In the genomic region with DNA sequence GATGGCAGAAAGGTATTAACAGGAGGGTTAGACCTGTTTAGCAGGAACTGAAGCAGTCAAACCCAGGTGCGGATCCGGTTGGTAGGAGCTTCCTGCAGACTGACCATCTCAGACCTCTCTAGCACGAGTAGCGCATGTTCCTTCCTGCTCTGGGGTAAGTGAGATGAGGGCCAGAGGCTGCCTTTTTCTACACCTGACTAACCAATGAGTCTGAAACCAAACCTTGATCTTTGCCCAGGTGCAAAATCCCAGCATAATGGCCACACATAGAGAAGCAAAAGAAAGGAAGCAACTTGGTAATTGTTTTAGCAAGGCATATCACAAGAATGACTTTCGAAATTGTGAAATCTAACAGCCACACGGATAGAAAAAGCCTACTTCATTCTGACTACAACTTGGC, we compare ENCODE assay signal across 16 mouse cellular contexts. TPM values are rescaled to one million over a fixed set of nuclear protein-coding genes. Genes with fewer than 3 reads are reported as not detected.
"Had no signal": no experiment of that assay in that cellular context is flagged by ENCODE, and none has a peak within 500 bp of the region (broad histone marks: within the 10 kb centered on the region; RNA-seq: fewer than 3 reads in every experiment).

No protein-coding gene starts in this region.

- H3K4me3 ChIP-seq: intestine, embryonic 15.5 days; limb, embryonic 12.5 days; liver, embryonic 15.5 days; midbrain, embryonic 13.5 days; stomach, embryonic 15.5 days had no signal

- H3K36me3 ChIP-seq: intestine, embryonic 15.5 days; limb, embryonic 12.5 days; liver, embryonic 15.5 days; midbrain, embryonic 13.5 days; stomach, embryonic 15.5 days had no signal

- H3K9ac ChIP-seq: hindbrain, embryonic 14.5 days; intestine, embryonic 15.5 days; limb, embryonic 12.5 days; liver, embryonic 15.5 days; lung, embryonic 14.5 days; midbrain, embryonic 13.5 days; stomach, embryonic 15.5 days had no signal

- H3K9me3 ChIP-seq: intestine, embryonic 15.5 days; limb, embryonic 12.5 days; liver, embryonic 15.5 days; midbrain, embryonic 13.5 days; stomach, embryonic 15.5 days had no signal

- ATAC-seq: intestine, embryonic 15.5 days; midbrain, embryonic 13.5 days had no signal

- DNase-seq: layer of hippocampus, adult 9-11 months; layer of hippocampus, postnatal 36 days; lung, embryonic 14.5 days; lung, postnatal 10 days; lung, postnatal 4 days; right cerebral cortex, postnatal 14 days; thymus, adult 2 months; thymus, postnatal 25 days had no signal

- H3K4me2 ChIP-seq: hindbrain, embryonic 14.5 days; intestine, embryonic 15.5 days; limb, embryonic 12.5 days; liver, embryonic 11.5 days; liver, embryonic 15.5 days; lung, embryonic 14.5 days; midbrain, embryonic 13.5 days; stomach, embryonic 15.5 days had no signal

- H3K27me3 ChIP-seq: intestine, embryonic 15.5 days; limb, embryonic 12.5 days; liver, embryonic 15.5 days; midbrain, embryonic 13.5 days; stomach, embryonic 15.5 days had no signal

- H3K4me1 ChIP-seq: limb, embryonic 12.5 days; midbrain, embryonic 13.5 days; stomach, embryonic 15.5 days had no signal

- H3K27ac ChIP-seq: hindbrain, embryonic 14.5 days; intestine, embryonic 15.5 days; limb, embryonic 12.5 days; liver, embryonic 15.5 days; midbrain, embryonic 13.5 days; stomach, embryonic 15.5 days had no signal

RNA-seq across cellular contexts. Expression of gene Aoah, which starts 9.9 kb away (rescaled TPM):
- polyA plus RNA-seq: neural tube, embryonic 14.5 days had no signal
